Comparison of ENCODE assay signal across 8 mouse cellular contexts in genomic region chr9:62744558-62745275, GRCm38 (mm10).
DNase-seq lines count a peak whose midpoint lies in the region; ATAC-seq and TF ChIP-seq lines count a peak whose summit lies in the region.

No protein-coding gene starts in this region.

- no peak for TF ChIP-seq POLR2A in ES-Bruce4 (IDR thresholded peaks at IDR 0.05; ENCODE audit: insufficient read depth, low read length)

- H3K9me3 ChIP-seq in ES-Bruce4 (replicated peaks; ENCODE audit: control insufficient read depth, insufficient read depth, low read length, poor library complexity, severe bottlenecking), result no peaks in the 10 kb centered on the region
- H3K9me3 ChIP-seq in liver, postnatal 0 days (ENCODE audit: low read length), result no peaks in the 10 kb centered on the region

- no peak for ATAC-seq in liver, postnatal 0 days

- no peaks in the 10 kb centered on the region for H3K36me3 ChIP-seq in ES-Bruce4 (ENCODE audit: control insufficient read depth, insufficient read depth, low read length, poor library complexity, severe bottlenecking)
- no peaks in the 10 kb centered on the region for H3K36me3 ChIP-seq in liver, postnatal 0 days (replicated peaks; ENCODE audit: insufficient read depth, low read length)

- no peak overlapping the region for H3K9ac ChIP-seq in ES-Bruce4 (ENCODE audit: low read depth, poor library complexity, severe bottlenecking)
- no peak overlapping the region for H3K9ac ChIP-seq in liver, postnatal 0 days (replicated peaks)

- no peak overlapping the region for H3K4me2 ChIP-seq in liver, postnatal 0 days (ENCODE audit: low read depth, low read length)

- no peak for TF ChIP-seq EP300 in ES-Bruce4 (IDR thresholded peaks at IDR 0.05; ENCODE audit: insufficient read depth, low read depth, low read length)
- no peak for TF ChIP-seq EP300 in liver, postnatal 0 days (IDR thresholded peaks at IDR 0.05; ENCODE audit: low read depth)

- no peak overlapping the region for H3K27ac ChIP-seq in ES-Bruce4 (ENCODE audit: insufficient read depth, low read length)
- no peak overlapping the region for H3K27ac ChIP-seq in liver, postnatal 0 days (ENCODE audit: low read depth)

- WGBS in liver, postnatal 0 days (ENCODE audit: insufficient replicate concordance), result 52% methylated on average over 7 of the region's 7 CpGs

- no peaks in the 10 kb centered on the region for H3K4me1 ChIP-seq in ES-Bruce4 (ENCODE audit: control insufficient read depth, insufficient read depth, low read length)
- H3K4me1 ChIP-seq in liver, postnatal 0 days (ENCODE audit: insufficient read depth), result no peaks in the 10 kb centered on the region

- no peaks in the 10 kb centered on the region for H3K27me3 ChIP-seq in ES-Bruce4 (ENCODE audit: control insufficient read depth, insufficient read depth, low read length, poor library complexity, severe bottlenecking)
- H3K27me3 ChIP-seq in liver, postnatal 0 days (ENCODE audit: insufficient read depth, low read length), result no peaks in the 10 kb centered on the region

- peak; percentile 85 to 89 for DNase-seq in cerebellum, postnatal 10 days
- DNase-seq in cerebellum, adult 11-12 months, result no peak
- DNase-seq in layer of hippocampus, postnatal 25 days (ENCODE audit: extremely low spot score in 1 of 2, low spot score in 1 of 2), result peak; percentile 35 to 53
- no peak for DNase-seq in layer of hippocampus, adult 9-11 months
- DNase-seq in cerebellum, postnatal 14 days, result peak; percentile 77 to 88
- peak; percentile 71 for DNase-seq in liver, postnatal 0 days
- DNase-seq in thymus, postnatal 4 days, result peak; percentile 65

- no peak overlapping the region for H3K4me3 ChIP-seq in ES-Bruce4 (ENCODE audit: low read depth, low read length)
- H3K4me3 ChIP-seq in liver, postnatal 0 days (ENCODE audit: low read depth, low read length), result no peak overlapping the region

- peak; percentile 52 for TF ChIP-seq CTCF in ES-Bruce4 (IDR thresholded peaks at IDR 0.05; ENCODE audit: low read depth, low read length)
- peak; percentile 84 for TF ChIP-seq CTCF in liver, postnatal 0 days (IDR thresholded peaks at IDR 0.05; ENCODE audit: low read depth)

Comparison
In these comparisons a context has a peak if more than half of its experiments do, and no peak if none do; other contexts are left out.
1. DNase-seq: peak in cerebellum, postnatal 10 days (2 of 2), layer of hippocampus, postnatal 25 days (2 of 2), cerebellum, postnatal 14 days (2 of 2), liver, postnatal 0 days (single experiment) and thymus, postnatal 4 days (single experiment); none in cerebellum, adult 11-12 months (single experiment) and layer of hippocampus, adult 9-11 months (single experiment).